Mouse (Mus musculus) ES-Bruce4 (cell line): ENCODE results near the gene C1ql2.

Experiments
- CTCF ChIP-seq: IDR thresholded peaks from one replicate; pipeline ENCODE4 v1.8.1; 2011; ENCODE audit warnings: low read depth, low read length
- POLR2A ChIP-seq: IDR thresholded peaks from one replicate; pipeline ENCODE4 v1.8.1; 2011; ENCODE audit warnings: low read length; ENCODE audit not compliant: insufficient read depth

DNA sequence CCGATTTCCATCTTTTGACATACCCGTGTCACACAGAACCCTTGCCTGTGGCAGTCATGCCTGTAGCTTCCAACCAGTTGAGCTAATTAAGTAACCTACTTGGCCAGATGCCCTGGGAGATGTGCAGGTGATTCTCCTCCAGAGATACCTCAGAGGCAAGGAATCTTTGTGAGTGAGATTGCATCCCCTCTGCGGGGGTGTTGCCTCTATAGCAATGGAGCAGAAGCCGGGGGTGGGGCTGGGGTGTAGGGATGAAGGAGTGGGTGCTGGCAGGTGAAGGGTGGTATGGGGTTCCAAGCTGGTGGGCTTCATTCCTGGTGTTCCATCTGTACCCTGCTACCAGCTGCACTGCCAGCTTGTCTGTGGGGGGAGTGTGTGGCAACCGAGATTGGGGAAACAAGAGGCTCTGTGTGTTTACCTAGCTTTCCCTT is 17.2 kb upstream of the C1ql2 start:
- TF ChIP-seq POLR2A = no peak
- no peak for TF ChIP-seq CTCF
